Mouse (Mus musculus): Measurements from ENCODE around the gene Klhl36. TPM values are rescaled to one million over a fixed set of nuclear protein-coding genes. Genes with fewer than 3 reads are reported as not detected.

The Klhl36 gene
- total and polyA plus RNA-seq, 2 experiments from 2014 or later: 6.7 to 10.0 TPM

DNA sequence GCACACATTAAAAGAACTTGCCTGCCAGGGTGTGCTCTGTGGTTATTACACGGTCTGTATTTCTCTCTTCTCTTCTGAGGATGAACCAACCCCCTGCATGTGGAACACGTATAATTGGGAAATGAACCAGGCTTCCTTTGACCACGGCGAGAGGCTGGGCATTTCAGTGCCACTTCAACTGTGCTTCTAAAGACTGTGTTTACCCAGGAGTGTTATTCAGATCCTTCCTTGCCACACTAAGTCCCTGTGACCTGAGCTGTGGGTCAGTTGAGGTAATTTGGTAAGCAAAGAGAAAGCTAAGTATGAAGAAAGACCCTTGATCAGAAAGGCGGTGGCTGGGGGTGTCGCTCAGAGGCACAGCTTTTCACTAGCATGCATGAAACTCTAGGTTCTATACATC lies 19.2 kb downstream of the Klhl36 start:
- WGBS: 82% methylated on average over 6 of the region's 6 CpGs
- H3K4me2 ChIP-seq (ENCODE audit: low read depth, low read length): no peak overlapping the region
- no peak for ATAC-seq (ENCODE audit: insufficient read depth, low read depth)

DNA sequence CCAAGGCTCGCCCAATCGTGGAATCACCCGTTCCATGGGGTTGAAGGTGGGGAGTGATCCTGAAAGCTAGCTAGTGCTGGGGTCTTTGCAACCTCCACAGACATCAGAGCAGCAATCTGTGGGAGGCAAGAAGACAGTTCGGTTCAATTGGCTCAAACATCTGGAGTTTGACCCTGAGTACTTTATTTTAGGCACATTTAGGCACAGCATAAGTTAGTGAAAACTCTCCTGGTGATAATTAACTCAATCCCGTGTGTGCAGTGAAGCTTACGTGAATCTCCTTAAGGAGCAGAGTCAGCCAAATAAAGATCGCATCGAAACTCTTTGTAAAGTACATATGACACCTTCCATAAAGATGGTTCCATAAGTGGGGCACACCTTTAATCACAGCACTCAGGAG lies 19.9 kb downstream of the Klhl36 start:
- TF ChIP-seq EP300 (IDR thresholded peaks at IDR 0.05; ENCODE audit: low read depth) (no peak), CTCF (IDR thresholded peaks at IDR 0.05; ENCODE audit: low read depth) (no peak)
- H3K9ac ChIP-seq (replicated peaks; ENCODE audit: low read depth, low read length): no peak overlapping the region
- no peak overlapping the region for H3K4me2 ChIP-seq (ENCODE audit: low read depth, low read length)
- H3K36me3 ChIP-seq (replicated peaks; ENCODE audit: control insufficient read depth, insufficient read depth, low read length): peaks cover 3% of the 10 kb centered on the region; the same call in 1 of the 2 replicates
- H3K27ac ChIP-seq (ENCODE audit: low read depth): no peak overlapping the region
- no peaks in the 10 kb centered on the region for H3K27me3 ChIP-seq (ENCODE audit: control insufficient read depth, insufficient read depth, low read length)
- DNase-seq (ENCODE audit: low spot score) (no peak), ATAC-seq (ENCODE audit: insufficient read depth, low read depth) (no peak)
- no peak overlapping the region for H3K4me3 ChIP-seq (ENCODE audit: low read depth, low read length)
- WGBS: 86% methylated on average over 8 of the region's 8 CpGs
- H3K4me1 ChIP-seq (ENCODE audit: control insufficient read depth, insufficient read depth): no peaks in the 10 kb centered on the region
- H3K9me3 ChIP-seq (replicated peaks; ENCODE audit: control insufficient read depth, low read length): no peaks in the 10 kb centered on the region

More for the DNA sequence above, 19.2 kb downstream of the Klhl36 start:
- Histone ChIP-seq H3K27me3 (ENCODE audit: control insufficient read depth, insufficient read depth, low read length) (no peaks in the 10 kb centered on the region), H3K9ac (replicated peaks; ENCODE audit: low read depth, low read length) (no peak overlapping the region), H3K4me1 (ENCODE audit: control insufficient read depth, insufficient read depth) (no peaks in the 10 kb centered on the region), H3K36me3 (replicated peaks; ENCODE audit: control insufficient read depth, insufficient read depth, low read length) (peaks cover 5% of the 10 kb centered on the region; the same call in 1 of the 2 replicates), H3K27ac (ENCODE audit: low read depth) (no peak overlapping the region), H3K4me3 (ENCODE audit: low read depth, low read length) (no peak overlapping the region), H3K9me3 (replicated peaks; ENCODE audit: control insufficient read depth, low read length) (no peaks in the 10 kb centered on the region)
- DNase-seq (ENCODE audit: low spot score): no peak
- TF ChIP-seq EP300 (IDR thresholded peaks at IDR 0.05; ENCODE audit: low read depth) (no peak), CTCF (IDR thresholded peaks at IDR 0.05; ENCODE audit: low read depth) (no peak)

DNA sequence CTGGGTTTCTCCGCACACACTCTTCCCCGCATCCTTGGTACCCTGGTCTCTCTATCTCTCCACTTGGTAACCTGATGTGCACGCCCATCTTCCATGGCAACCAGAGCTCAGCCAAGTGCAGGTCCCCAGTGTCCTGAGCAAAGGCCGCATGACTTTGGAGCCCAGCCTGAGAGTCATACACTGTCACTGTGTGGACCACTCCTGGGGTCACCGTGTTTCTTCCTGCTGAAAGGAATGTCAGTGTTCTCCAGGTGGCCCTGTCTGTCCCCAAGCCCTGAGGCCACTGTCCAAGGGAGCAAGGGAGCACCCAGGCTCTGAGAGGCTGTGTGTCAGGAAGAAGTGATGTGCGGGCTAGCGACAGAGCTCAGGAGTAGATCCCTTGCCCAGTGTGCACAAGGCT lies 21.2 kb downstream of the Klhl36 start:
- H3K4me2 ChIP-seq (ENCODE audit: low read depth, low read length): no peak overlapping the region
- no peak overlapping the region for H3K4me3 ChIP-seq (ENCODE audit: low read depth, low read length)
- no peaks in the 10 kb centered on the region; the same call in 1 of the 2 replicates for H3K36me3 ChIP-seq (replicated peaks; ENCODE audit: control insufficient read depth, insufficient read depth, low read length)
- H3K27ac ChIP-seq (ENCODE audit: low read depth): no peak overlapping the region
- no peaks in the 10 kb centered on the region for H3K4me1 ChIP-seq (ENCODE audit: control insufficient read depth, insufficient read depth)
- ATAC-seq (ENCODE audit: insufficient read depth, low read depth): no peak
- no peaks in the 10 kb centered on the region for H3K27me3 ChIP-seq (ENCODE audit: control insufficient read depth, insufficient read depth, low read length)
- WGBS: 88% methylated on average over 7 of the region's 7 CpGs
- no peak overlapping the region for H3K9ac ChIP-seq (replicated peaks; ENCODE audit: low read depth, low read length)
- no peaks in the 10 kb centered on the region for H3K9me3 ChIP-seq (replicated peaks; ENCODE audit: control insufficient read depth, low read length)
- TF ChIP-seq CTCF (IDR thresholded peaks at IDR 0.05; ENCODE audit: low read depth): no peak
- no peak for TF ChIP-seq EP300 (IDR thresholded peaks at IDR 0.05; ENCODE audit: low read depth)
- DNase-seq (ENCODE audit: low spot score): no peak

DNA sequence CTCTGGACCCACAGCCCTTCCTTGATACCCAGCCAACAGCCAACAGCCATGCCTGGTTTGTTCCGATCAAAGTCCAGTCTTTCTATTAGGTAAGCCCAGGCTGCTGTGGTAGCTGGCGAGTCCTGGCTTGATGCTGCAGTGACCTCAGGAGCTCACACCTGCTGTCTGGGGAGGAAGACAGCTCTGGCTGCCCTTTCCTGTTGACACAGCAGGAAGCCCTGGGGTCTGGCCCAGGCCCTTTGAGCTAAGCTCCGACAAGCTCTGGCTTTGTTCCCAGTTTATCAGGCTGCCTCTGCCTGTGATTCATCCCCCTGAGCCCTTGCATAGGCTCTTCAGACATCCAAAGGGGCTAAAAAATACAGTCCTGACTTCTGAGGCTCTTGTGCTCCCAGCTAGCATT lies 23.5 kb downstream of the Klhl36 start:
- 9% methylated on average over 3 of the region's 3 CpGs for WGBS
- ATAC-seq (ENCODE audit: insufficient read depth, low read depth): peak; percentile 68
- H3K9ac ChIP-seq (replicated peaks; ENCODE audit: low read depth, low read length): no peak overlapping the region

DNA sequence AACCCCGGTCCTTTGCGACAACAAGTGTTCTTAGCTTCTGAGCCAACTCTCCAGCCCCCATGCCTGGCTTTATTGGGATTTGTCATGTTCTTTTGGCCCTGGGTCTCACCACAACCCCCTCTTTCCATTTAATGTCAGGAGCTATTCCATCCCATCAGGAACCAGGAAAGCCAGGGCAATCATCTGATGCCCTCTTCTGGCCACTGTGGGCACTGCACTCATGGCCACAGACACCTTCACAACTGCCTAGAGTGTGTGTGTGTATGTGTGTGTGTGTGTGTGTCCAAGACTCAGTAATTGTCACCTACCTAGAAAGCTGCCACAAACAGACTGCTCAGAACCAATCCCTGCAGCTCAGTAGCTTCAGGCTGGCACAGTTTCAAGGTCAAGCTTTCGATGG lies 25.1 kb downstream of the Klhl36 start:
- Histone ChIP-seq H3K9me3 (replicated peaks; ENCODE audit: control insufficient read depth, low read length) (no peaks in the 10 kb centered on the region), H3K4me2 (ENCODE audit: low read depth, low read length) (no peak overlapping the region), H3K9ac (replicated peaks; ENCODE audit: low read depth, low read length) (no peak overlapping the region), H3K27me3 (ENCODE audit: control insufficient read depth, insufficient read depth, low read length) (no peaks in the 10 kb centered on the region), H3K4me1 (ENCODE audit: control insufficient read depth, insufficient read depth) (no peaks in the 10 kb centered on the region), H3K4me3 (ENCODE audit: low read depth, low read length) (no peak overlapping the region), H3K27ac (ENCODE audit: low read depth) (no peak overlapping the region), H3K36me3 (replicated peaks; ENCODE audit: control insufficient read depth, insufficient read depth, low read length) (no peaks in the 10 kb centered on the region)
- no peak for ATAC-seq (ENCODE audit: insufficient read depth, low read depth)
- no peak for DNase-seq (ENCODE audit: low spot score)
- 90% methylated on average over 3 of the region's 3 CpGs for whole genome bisulfite sequencing
- TF ChIP-seq EP300 (IDR thresholded peaks at IDR 0.05; ENCODE audit: low read depth): no peak
- peak; percentile 66 for TF ChIP-seq CTCF (IDR thresholded peaks at IDR 0.05; ENCODE audit: low read depth)

More for the DNA sequence above, 23.5 kb downstream of the Klhl36 start:
- TF ChIP-seq EP300 (IDR thresholded peaks at IDR 0.05; ENCODE audit: low read depth): no peak
- TF ChIP-seq CTCF (IDR thresholded peaks at IDR 0.05; ENCODE audit: low read depth): no peak
- no peaks in the 10 kb centered on the region for H3K36me3 ChIP-seq (replicated peaks; ENCODE audit: control insufficient read depth, insufficient read depth, low read length)
- no peaks in the 10 kb centered on the region for H3K27me3 ChIP-seq (ENCODE audit: control insufficient read depth, insufficient read depth, low read length)
- peak; percentile 76 for DNase-seq (ENCODE audit: low spot score)
- no peaks in the 10 kb centered on the region for H3K9me3 ChIP-seq (replicated peaks; ENCODE audit: control insufficient read depth, low read length)
- H3K4me2 ChIP-seq (ENCODE audit: low read depth, low read length): no peak overlapping the region
- no peak overlapping the region for H3K4me3 ChIP-seq (ENCODE audit: low read depth, low read length)
- no peaks in the 10 kb centered on the region for H3K4me1 ChIP-seq (ENCODE audit: control insufficient read depth, insufficient read depth)
- H3K27ac ChIP-seq (ENCODE audit: low read depth): no peak overlapping the region

DNA sequence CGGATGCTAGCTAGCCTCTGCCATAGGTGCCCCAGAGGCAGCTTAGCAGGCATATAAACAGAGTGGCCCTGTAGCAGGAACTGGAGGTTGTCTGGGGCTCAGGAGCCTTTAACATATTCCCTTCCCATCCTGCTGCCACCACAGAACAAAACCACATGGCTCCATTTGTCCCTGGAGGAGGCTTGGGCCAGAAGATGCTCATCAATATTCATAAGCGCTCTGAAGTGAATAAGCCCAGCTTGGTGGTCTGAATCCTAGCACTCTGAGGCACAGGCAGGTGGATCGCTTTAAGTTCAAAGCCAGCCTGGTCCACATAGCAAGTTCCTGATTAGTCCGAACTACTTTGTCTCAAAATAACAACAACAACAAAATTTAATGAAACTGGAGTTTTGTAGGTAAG lies 25.9 kb downstream of the Klhl36 start:
- no peak overlapping the region for H3K4me2 ChIP-seq (ENCODE audit: low read depth, low read length)
- ATAC-seq (ENCODE audit: insufficient read depth, low read depth): no peak
- H3K36me3 ChIP-seq (replicated peaks; ENCODE audit: control insufficient read depth, insufficient read depth, low read length): no peaks in the 10 kb centered on the region
- H3K27me3 ChIP-seq (ENCODE audit: control insufficient read depth, insufficient read depth, low read length): no peaks in the 10 kb centered on the region
- no peak for TF ChIP-seq CTCF (IDR thresholded peaks at IDR 0.05; ENCODE audit: low read depth)
- TF ChIP-seq EP300 (IDR thresholded peaks at IDR 0.05; ENCODE audit: low read depth): no peak
- no peaks in the 10 kb centered on the region for H3K4me1 ChIP-seq (ENCODE audit: control insufficient read depth, insufficient read depth)
- no peak overlapping the region for H3K9ac ChIP-seq (replicated peaks; ENCODE audit: low read depth, low read length)
- no peak overlapping the region for H3K27ac ChIP-seq (ENCODE audit: low read depth)
- no peaks in the 10 kb centered on the region for H3K9me3 ChIP-seq (replicated peaks; ENCODE audit: control insufficient read depth, low read length)
- no peak overlapping the region for H3K4me3 ChIP-seq (ENCODE audit: low read depth, low read length)
- WGBS: 80% methylated on average over 4 of the region's 4 CpGs
- DNase-seq (ENCODE audit: low spot score): no peak

All from heart, postnatal 0 days (tissue).